Mouse (Mus musculus) kidney, adult 18-20 months (tissue): Measurements from ENCODE around the gene Arhgef38.
A peak's percentile ranks its signal among the peaks of the same experiment; 100 is the strongest.

Experiments used
- DNase-seq: peaks from one replicate; pipeline ENCODE4 v3.0.0; 2021

The Arhgef38 gene

GRCm38 (mm10) chr3:133234821-133235295 is at the start of gene Arhgef38:
Gene Arhgef38 (minus strand): TSS chr3:133234949.
- DNase-seq: peak; percentile 73

- DNase-seq: peak; percentile 80
These were observed 37.1 kb upstream of the Arhgef38 start for GRCm38 (mm10) chr3:133271887-133272286.

GRCm38 (mm10) chr3:133258860-133259259 is 24.1 kb upstream of the Arhgef38 start:
- DNase-seq: no peak

DNA sequence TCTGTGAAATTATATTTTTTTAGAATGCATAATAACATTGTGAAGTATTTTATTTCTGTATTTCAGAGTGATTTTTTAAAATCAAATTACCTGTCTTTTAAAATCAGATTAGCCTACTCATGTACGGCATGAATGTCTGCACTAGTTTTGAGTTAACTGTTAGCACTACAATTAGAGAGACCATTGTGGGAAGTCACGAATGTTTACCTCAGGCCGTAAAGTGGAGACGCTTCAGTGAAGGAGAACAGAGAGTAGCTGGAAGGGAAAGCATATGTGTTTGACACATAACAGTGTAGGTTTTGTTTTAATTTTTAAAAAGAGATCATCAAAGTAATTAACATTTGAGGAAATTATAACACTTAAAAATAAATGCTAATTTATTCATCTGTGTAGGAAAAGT is 21.1 kb upstream of the Arhgef38 start:
- no peak for DNase-seq

DNA sequence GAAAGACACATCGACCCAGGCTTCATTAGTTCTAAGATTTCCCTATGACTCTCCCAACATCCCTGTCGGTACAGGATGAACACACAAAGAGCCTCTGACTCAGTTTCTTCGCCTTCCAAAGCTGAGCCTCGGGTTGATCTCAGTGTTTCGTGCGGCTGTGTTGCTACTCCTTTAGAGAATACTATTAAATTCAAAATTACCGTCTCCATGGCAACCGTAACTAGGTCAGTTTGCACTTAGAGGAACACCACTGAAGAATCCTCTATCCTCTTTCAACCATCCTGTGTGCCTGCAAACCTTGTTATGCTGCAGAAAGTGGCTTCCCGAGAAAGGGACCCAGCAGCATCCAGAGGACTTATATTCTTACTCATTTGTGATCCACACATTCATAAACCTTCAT is 9.3 kb upstream of the Arhgef38 start:
- no peak for DNase-seq

- peak; percentile 47 for DNase-seq
These were observed 7.2 kb upstream of the Arhgef38 start for GRCm38 (mm10) chr3:133241916-133242315.

DNA sequence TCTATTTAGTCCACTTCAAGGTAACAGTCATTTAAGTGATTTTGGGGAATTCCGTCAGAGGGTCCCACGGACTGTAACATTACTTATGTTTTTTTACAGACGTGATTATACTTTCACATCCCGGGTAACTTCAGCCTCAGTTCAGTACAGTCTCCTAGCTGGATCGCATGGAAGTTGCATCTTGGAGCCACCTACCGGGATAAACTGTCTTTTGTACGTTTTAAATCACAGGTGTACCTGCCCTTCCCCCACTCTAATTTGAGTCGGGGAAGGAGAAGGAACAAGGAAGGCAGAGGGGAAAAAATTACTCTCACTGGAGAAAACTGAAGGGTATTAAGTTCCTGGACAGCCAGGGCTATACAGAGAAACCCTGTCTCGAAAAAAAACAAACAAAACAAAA is 756 bp downstream of the Arhgef38 start:
- DNase-seq: peak; percentile 28

DNA sequence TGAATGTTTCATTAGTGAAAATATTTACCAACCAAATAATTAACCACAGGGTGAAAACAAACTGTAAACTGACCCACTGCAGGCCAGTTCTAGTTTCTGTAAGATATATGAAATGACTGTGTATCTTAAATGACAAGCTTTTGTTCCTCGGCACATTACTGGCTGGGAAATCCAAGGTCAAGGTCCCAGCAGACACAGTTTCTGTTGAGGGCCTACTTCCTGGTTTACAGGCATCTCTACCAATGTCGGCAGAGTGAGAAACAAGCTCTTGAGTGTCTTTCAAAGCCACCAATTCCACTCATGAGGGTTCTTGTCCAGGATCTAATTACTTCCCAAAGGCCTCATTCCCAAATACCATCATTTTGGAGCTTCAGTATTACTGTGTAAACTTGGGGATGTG is 4.3 kb downstream of the Arhgef38 start:
- DNase-seq: no peak

- DNase-seq: no peak
These were observed 5.2 kb downstream of the Arhgef38 start for GRCm38 (mm10) chr3:133229594-133229993.

DNA sequence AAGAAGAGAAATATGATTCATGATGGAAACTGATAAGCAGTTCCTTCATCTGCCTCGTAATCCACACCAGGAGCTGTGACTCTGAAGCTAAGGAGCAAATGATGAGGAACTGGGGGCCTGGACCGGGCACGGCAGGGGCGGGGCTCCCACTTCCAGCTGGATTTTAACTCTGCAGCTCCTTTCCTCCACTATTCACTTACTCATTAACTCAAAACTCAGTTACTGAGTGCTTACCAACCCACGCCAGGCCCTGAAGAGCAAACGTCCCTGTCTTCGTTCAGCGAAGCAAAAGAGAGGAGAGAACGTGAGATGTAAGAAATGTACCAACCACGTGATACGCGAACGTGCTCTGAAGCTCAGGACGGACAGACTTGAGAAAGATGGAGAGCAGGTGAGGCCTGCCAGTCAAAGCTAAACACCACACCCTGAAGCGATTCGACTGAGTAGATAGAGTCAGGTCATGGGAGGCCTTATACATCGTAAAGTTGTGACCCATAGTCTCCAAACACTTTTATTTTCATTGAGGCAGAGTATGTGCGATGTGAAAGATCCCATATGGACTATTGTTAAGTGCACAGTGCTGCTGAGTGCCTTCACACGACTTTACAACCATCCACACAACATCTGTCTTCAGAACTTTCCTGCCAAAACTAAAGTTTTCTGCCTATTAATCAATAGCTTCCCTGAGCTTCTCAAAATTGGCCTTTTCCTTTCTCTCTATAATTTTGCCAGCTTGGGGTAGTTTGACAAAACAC is 7.3 kb downstream of the Arhgef38 start:
- peak; percentile 55 for DNase-seq

DNA sequence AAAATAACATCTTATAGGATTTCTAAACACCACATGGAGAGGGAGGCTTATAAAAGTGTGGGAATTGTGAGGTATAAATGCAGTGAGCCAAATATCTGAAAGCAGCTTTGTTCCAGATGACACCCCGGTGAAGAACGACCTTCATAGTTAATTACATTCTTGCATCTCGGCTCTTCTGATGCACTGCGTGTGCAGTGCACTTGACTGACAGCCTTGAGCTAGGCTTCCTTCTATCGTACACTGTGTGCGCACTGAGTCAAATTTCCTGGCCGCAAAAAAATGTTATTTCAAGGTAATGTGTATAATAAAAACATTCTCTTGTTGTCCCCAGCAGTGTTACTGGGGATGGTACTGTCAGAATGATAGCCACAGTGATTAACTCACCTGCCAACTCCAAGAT is 16.2 kb downstream of the Arhgef38 start:
- no peak for DNase-seq

- no peak for DNase-seq
These were observed 19.4 kb downstream of the Arhgef38 start for GRCm38 (mm10) chr3:133215198-133215819.

DNA sequence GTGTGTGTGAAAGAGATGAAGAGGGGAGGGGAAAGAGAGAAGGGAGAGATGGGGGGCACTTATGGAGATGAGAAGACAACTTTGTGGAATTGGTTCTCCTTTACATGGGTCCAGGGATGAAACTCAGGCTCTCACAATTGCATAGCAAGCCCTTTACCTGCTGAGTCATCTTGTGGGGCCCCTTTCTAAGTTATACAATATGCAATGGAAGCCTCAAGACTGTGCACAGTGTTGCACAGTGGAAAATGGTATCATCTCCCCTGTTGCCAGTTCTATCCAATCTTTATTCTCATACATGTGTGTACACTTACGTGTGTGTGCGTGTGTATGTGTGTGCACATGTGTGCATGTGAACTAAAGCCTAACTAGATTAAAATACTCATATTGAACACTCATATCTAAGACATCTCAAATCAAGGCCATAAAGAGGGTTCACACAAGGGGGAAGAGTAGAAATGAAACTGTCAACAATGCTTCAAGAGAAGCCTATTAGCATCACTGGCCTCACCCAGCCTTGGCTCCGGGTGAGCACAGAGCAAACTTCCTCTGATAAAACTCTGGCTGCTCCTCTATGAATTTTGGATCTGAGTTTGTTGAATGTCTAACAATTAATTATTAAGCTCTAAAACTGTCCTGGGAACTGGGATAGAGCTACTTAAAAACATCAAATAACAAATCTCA is 21.2 kb downstream of the Arhgef38 start:
- no peak for DNase-seq

DNA sequence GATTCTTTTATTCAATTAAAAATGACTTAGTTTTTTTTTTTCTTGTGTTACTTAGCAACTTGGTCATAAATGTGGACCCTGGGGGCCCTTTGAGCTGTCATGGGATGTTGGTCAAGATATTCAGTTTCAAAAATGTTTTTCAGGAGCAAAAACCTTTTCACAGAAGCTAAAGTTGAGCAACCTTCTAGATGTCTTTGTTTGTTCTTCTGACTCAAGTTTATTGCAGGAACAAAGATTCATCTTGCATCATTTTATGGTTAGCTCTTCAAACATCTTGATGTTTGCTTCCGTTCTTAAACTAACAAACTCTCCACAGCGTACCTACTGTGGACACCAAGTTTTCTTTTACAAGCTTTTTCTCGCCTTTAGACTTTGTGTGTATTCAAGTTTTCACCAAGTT is 23.4 kb downstream of the Arhgef38 start:
- DNase-seq: no peak

- DNase-seq: no peak
These were observed 31.0 kb downstream of the Arhgef38 start for GRCm38 (mm10) chr3:133203713-133204112.

GRCm38 (mm10) chr3:133202171-133202570 is 32.6 kb downstream of the Arhgef38 start:
- no peak for DNase-seq

- DNase-seq: no peak
These were observed 45.8 kb downstream of the Arhgef38 start for GRCm38 (mm10) chr3:133188930-133189329.

GRCm38 (mm10) chr3:133187524-133187923 is 47.2 kb downstream of the Arhgef38 start:
- no peak for DNase-seq

DNA sequence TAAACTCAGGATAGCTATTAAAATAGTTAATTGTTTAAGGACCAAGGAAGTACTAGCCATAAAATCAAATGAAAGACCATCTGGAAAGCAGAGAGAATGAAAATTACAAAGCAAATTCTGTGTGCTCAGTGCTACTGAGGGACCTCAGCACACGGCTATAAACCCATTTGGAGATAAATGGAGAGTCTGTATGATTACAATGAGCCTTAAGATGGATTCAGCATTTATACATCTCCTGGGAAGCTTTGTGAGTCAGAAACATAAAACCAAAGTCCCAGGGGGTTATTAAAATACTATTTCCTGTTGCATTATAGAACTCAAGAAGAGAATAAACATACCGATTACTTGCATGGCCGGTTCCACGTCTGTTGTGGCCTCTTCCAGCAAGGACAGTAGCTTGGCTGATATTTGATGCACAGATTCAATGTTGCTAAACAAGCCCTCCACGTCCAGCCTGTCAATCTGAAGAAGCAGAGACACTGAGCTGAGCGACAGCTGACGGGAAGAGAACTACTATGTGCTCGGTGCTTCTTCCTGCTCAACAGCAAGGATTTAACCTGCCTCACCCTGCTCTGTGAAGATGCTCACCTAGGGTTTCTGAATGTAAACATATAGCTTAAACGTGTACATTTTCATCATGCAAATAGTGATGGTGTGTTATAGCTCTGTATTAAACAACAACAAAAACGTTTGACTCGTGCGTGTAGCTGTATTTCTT is 58.6 kb downstream of the Arhgef38 start:
- DNase-seq: no peak

- no peak for DNase-seq
These were observed 62.5 kb downstream of the Arhgef38 start for GRCm38 (mm10) chr3:133172291-133172690.

DNA sequence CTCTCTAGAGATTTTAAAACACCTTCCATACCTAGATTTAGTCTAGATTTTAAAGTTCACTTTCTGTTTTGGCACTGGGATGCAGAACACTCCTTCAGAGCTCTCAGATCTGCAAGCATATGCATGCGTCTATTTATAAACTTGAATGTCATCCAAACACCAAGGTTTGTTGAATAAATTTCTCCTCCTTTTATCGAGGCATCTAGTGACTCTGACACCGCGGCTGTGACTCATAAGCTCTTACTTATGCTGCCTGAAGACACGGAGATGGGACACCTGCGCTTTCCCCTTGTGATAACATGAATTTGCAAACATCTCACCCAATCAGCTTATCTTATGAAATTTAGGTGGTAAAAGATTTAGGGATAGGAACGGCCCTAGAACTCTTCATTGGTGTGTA is 65.0 kb downstream of the Arhgef38 start:
- DNase-seq: no peak

- no peak for DNase-seq
These were observed 67.2 kb downstream of the Arhgef38 start for GRCm38 (mm10) chr3:133167550-133167949.

GRCm38 (mm10) chr3:133165130-133165529 is 69.6 kb downstream of the Arhgef38 start:
- no peak for DNase-seq
